Mouse (Mus musculus) hindbrain, embryonic 12.5 days (tissue): ENCODE measurements at regions not wholly inside any gene's neighbourhood (a gene's known extent, or its start where the extent isn't known, plus 50 kb on each side); places are given as distances from the start of the nearest gene placed in this dataset.

Experiments
- ATAC-seq: fragments of 200-750 bp; cut with Nextera tagmentation; 2 replicates; pipeline ENCODE4 v1.8.0; 2017; ENCODE audit warnings: moderate TSS enrichment; ENCODE audit not compliant: low FRiP score
- H3K27ac ChIP-seq: fragments of 300-500 bp; sonication (generic); 2 replicates; pipeline ENCODE4 v1.5.1; 2016; ENCODE audit warnings: mild to moderate bottlenecking
- H3K27me3 ChIP-seq: fragments of 300-500 bp; sonication (generic); 2 replicates; pipeline ENCODE4 v1.6.1; 2016; ENCODE audit warnings: mild to moderate bottlenecking
- H3K36me3 ChIP-seq: fragments of 300-500 bp; sonication (generic); 2 replicates; pipeline ENCODE4 v1.6.1; 2016; ENCODE audit warnings: mild to moderate bottlenecking
- H3K4me1 ChIP-seq: fragments of 300-500 bp; sonication (generic); 2 replicates; pipeline ENCODE4 v1.6.1; 2016
- H3K4me2 ChIP-seq: fragments of 300-500 bp; sonication (generic); replicated peaks from 2 replicates; pipeline ENCODE4 v1.6.1; 2016; ENCODE audit warnings: mild to moderate bottlenecking
- H3K4me3 ChIP-seq: fragments of 300-500 bp; sonication (generic); 2 replicates; pipeline ENCODE4 v1.5.1; 2016; ENCODE audit warnings: mild to moderate bottlenecking
- H3K9ac ChIP-seq: fragments of 300-500 bp; sonication (generic); 2 replicates; pipeline ENCODE4 v1.6.1; 2016; ENCODE audit warnings: mild to moderate bottlenecking, moderate library complexity
- H3K9me3 ChIP-seq: fragments of 300-500 bp; sonication (generic); replicated peaks from 2 replicates; pipeline ENCODE4 v1.6.1; 2016; ENCODE audit warnings: mild to moderate bottlenecking
- WGBS: fragments of 180-500 bp; shearing (Covaris S2); methylation state at CpG from one replicate; pipeline ENCODE4 v1.1.7; 2016; 5-methylcytosine and 5-hydroxymethylcytosine counted together

- WGBS = 28% methylated on average over 8 of the region's 8 CpGs
- Histone ChIP-seq H3K4me1 (peaks cover 9% of the 10 kb centered on the region), H3K9ac (no peak overlapping the region), H3K4me2 (no peak overlapping the region), H3K27me3 (no peaks in the 10 kb centered on the region), H3K4me3 (no peak overlapping the region), H3K27ac (no peak overlapping the region), H3K36me3 (no peaks in the 10 kb centered on the region), H3K9me3 (no peaks in the 10 kb centered on the region)
- ATAC-seq = peak; percentile 50; the same call in 1 of the 2 replicates
Observed at GRCm38 (mm10) chr3:104318911-104319310, 98.7 kb upstream of the Magi3 start.

- H3K9ac ChIP-seq = no peak overlapping the region
- peaks cover 9% of the 10 kb centered on the region for H3K4me1 ChIP-seq
- no peak for ATAC-seq
- H3K27me3 ChIP-seq = no peaks in the 10 kb centered on the region
- no peaks in the 10 kb centered on the region for H3K36me3 ChIP-seq
- WGBS = 81% methylated on average over 4 of the region's 4 CpGs
- no peaks in the 10 kb centered on the region for H3K9me3 ChIP-seq
- H3K4me3 ChIP-seq = no peak overlapping the region
- no peak overlapping the region for H3K4me2 ChIP-seq
- H3K27ac ChIP-seq = no peak overlapping the region
Observed at GRCm38 (mm10) chr3:104317528-104317927, 97.4 kb upstream of the Magi3 start.

GRCm38 (mm10) chr3:104313063-104313462 is 92.9 kb upstream of the Magi3 start:
- ATAC-seq = no peak
- no peaks in the 10 kb centered on the region for H3K4me1 ChIP-seq
- H3K27ac ChIP-seq = no peak overlapping the region
- H3K4me3 ChIP-seq = no peak overlapping the region
- H3K9me3 ChIP-seq = no peaks in the 10 kb centered on the region
- 84% methylated on average over 4 of the region's 4 CpGs for WGBS
- no peak overlapping the region for H3K9ac ChIP-seq
- H3K4me2 ChIP-seq = no peak overlapping the region
- no peaks in the 10 kb centered on the region for H3K36me3 ChIP-seq
- no peaks in the 10 kb centered on the region for H3K27me3 ChIP-seq

- Histone ChIP-seq H3K4me3 (no peak overlapping the region), H3K9ac (no peak overlapping the region), H3K4me2 (no peak overlapping the region), H3K27ac (no peak overlapping the region), H3K4me1 (no peaks in the 10 kb centered on the region), H3K9me3 (no peaks in the 10 kb centered on the region), H3K36me3 (no peaks in the 10 kb centered on the region), H3K27me3 (no peaks in the 10 kb centered on the region)
- no peak for ATAC-seq
- WGBS = 86% methylated on average over 1 of the region's 1 CpGs
Observed at GRCm38 (mm10) chr3:104306961-104307360, 86.8 kb upstream of the Magi3 start.

DNA sequence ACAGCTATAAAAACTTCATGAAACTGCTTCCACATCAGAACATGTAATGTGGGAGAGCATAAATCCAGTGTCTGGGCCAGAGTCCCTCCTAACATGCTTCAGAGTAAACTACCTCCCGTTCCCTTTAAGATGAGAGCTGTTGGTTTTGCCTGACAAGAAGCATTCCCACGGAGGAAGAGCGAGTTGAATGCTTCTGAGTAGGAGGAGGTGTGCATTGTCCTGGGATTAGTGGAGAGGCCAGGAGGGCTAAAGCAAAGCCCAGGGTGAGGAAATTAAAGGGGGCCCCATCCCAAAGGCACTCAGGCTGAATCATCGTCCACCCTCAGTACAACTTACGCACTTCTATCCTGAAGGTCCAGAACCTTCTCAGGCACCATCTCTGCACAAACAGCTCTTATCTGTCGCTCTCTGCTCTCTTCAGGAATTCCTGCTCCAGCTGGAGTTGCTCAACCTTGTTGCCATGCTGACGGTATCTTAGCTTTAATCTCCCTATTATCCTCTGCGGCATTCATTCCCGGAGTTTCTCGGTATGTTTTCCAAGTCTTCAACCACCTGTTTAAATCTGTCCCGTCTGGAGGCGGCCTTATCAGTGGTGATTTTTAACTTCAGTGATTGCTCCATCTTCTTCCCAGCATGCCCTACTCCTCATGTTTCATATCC is 85.9 kb upstream of the Magi3 start:
- WGBS = 41% methylated on average over 12 of the region's 12 CpGs
- H3K9ac ChIP-seq = no peak overlapping the region
- no peak overlapping the region for H3K4me3 ChIP-seq
- no peaks in the 10 kb centered on the region for H3K27me3 ChIP-seq
- no peaks in the 10 kb centered on the region for H3K4me1 ChIP-seq
- no peak for ATAC-seq
- no peak overlapping the region for H3K4me2 ChIP-seq
- no peak overlapping the region for H3K27ac ChIP-seq
- H3K9me3 ChIP-seq = no peaks in the 10 kb centered on the region
- no peaks in the 10 kb centered on the region for H3K36me3 ChIP-seq

GRCm38 (mm10) chr3:104303577-104303976 is 83.4 kb upstream of the Magi3 start:
- WGBS = 81% methylated on average over 7 of the region's 7 CpGs
- Histone ChIP-seq H3K4me2 (no peak overlapping the region), H3K36me3 (no peaks in the 10 kb centered on the region), H3K4me1 (no peaks in the 10 kb centered on the region; the same call in 1 of the 2 replicates), H3K9ac (no peak overlapping the region), H3K27me3 (no peaks in the 10 kb centered on the region), H3K4me3 (no peak overlapping the region), H3K27ac (no peak overlapping the region), H3K9me3 (no peaks in the 10 kb centered on the region)
- no peak for ATAC-seq

- Histone ChIP-seq H3K27me3 (no peaks in the 10 kb centered on the region), H3K9me3 (no peaks in the 10 kb centered on the region), H3K27ac (0 out of 2 replicates have a peak overlapping the region, but pooled peaks have one; percentile 64), H3K4me3 (no peak overlapping the region), H3K4me1 (no peaks in the 10 kb centered on the region; the same call in 1 of the 2 replicates), H3K4me2 (no peak overlapping the region), H3K9ac (no peak overlapping the region), H3K36me3 (no peaks in the 10 kb centered on the region)
- peak; percentile 40; the same call in 1 of the 2 replicates for ATAC-seq
- 82% methylated on average over 5 of the region's 5 CpGs for WGBS
Observed at GRCm38 (mm10) chr3:104300201-104300600, 80.0 kb upstream of the Magi3 start.

GRCm38 (mm10) chr3:104298878-104299277 is 78.7 kb upstream of the Magi3 start:
- Histone ChIP-seq H3K4me1 (peaks cover 4% of the 10 kb centered on the region), H3K9me3 (no peaks in the 10 kb centered on the region), H3K4me2 (no peak overlapping the region), H3K9ac (no peak overlapping the region), H3K27ac (no peak overlapping the region), H3K27me3 (no peaks in the 10 kb centered on the region), H3K36me3 (no peaks in the 10 kb centered on the region), H3K4me3 (no peak overlapping the region)
- ATAC-seq = peak; percentile 48; the same call in 1 of the 2 replicates
- WGBS = 30% methylated on average over 4 of the region's 4 CpGs

- Histone ChIP-seq H3K4me2 (no peak overlapping the region), H3K4me1 (peaks cover 4% of the 10 kb centered on the region), H3K36me3 (no peaks in the 10 kb centered on the region), H3K27me3 (no peaks in the 10 kb centered on the region), H3K9ac (no peak overlapping the region), H3K27ac (no peak overlapping the region), H3K9me3 (no peaks in the 10 kb centered on the region), H3K4me3 (no peak overlapping the region)
- WGBS = 78% methylated on average over 2 of the region's 2 CpGs
- no peak for ATAC-seq
Observed at GRCm38 (mm10) chr3:104298409-104298808, 78.2 kb upstream of the Magi3 start.

DNA sequence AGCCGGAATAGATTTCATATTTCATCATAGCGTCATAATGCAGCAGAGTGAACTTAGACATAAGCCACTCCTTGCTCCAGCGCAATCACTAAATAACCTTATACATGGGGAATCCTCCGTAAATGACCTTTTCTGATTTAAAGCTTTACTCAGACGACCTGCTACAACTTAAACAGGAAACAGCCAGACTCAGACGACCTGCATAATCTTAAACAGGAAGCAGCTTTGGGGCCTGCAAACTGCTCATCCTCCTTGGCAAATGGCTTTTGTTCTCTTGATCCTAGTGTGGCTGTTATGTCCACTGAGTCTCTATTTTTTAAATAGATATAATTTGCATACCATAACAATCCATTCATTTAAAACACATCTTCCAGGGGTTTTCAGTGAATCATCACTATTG is 76.9 kb upstream of the Magi3 start:
- H3K4me3 ChIP-seq = no peak overlapping the region
- peaks cover 4% of the 10 kb centered on the region for H3K4me1 ChIP-seq
- ATAC-seq = no peak
- no peaks in the 10 kb centered on the region for H3K36me3 ChIP-seq
- no peak overlapping the region for H3K4me2 ChIP-seq
- WGBS = 74% methylated on average over 6 of the region's 6 CpGs
- no peak overlapping the region for H3K27ac ChIP-seq
- no peaks in the 10 kb centered on the region for H3K27me3 ChIP-seq
- H3K9me3 ChIP-seq = no peaks in the 10 kb centered on the region
- no peak overlapping the region for H3K9ac ChIP-seq

DNA sequence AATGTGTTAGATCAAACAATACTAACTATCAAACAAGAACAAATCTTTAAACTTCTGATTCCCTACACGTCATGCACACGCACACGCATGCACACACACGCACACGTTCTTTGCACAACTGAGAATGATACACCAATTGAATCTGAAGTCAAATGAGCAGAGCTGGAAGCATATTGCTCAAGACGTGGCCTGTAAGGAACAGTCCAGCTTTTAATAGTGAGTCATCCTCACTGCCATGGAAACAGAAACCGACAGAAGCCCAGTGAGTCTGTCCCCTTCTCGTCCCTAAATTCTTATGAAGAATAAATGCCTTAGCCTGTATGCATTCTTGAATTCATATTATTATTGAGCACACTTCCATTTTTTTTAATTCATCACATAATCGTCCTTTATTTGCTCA is 75.7 kb upstream of the Magi3 start:
- peaks cover 4% of the 10 kb centered on the region for H3K4me1 ChIP-seq
- no peak for ATAC-seq
- no peak overlapping the region for H3K27ac ChIP-seq
- H3K4me3 ChIP-seq = no peak overlapping the region
- no peaks in the 10 kb centered on the region for H3K9me3 ChIP-seq
- H3K36me3 ChIP-seq = no peaks in the 10 kb centered on the region
- WGBS = 77% methylated on average over 9 of the region's 9 CpGs
- H3K4me2 ChIP-seq = no peak overlapping the region
- H3K27me3 ChIP-seq = no peaks in the 10 kb centered on the region
- no peak overlapping the region for H3K9ac ChIP-seq

DNA sequence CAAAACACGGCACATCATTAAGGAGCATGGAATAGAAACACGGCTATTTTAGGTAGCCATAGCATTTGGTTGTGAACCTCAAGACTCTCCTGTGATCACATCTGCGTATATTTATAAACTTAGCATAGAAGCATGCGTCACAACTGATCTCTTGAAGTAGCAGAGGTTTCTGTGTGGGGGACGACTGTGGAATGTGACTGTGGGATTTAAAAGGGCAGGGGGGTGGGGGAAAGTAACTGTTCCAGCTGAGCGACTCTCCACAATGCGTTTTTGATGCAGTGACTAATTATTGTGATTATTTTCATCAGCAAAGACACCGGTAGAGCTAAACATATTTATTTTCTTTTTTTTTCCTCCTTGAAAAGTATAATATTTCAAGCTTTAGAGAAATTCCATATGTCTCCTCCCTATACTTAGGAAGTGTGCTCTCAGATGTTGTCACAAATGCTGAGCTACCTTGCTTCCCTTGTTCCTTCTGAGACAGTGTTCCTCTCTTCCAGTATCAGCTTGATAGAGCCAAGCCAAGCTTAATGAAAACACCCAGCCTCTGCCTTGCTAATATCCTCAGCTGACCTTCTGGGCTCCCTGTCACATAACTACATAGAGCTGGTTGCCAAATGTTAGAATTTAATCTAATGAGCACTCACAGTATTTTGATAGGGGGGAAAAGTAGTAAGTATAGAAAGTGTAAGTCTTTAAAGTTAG is 75.0 kb upstream of the Magi3 start:
- no peak for ATAC-seq
- 43% methylated on average over 8 of the region's 8 CpGs for WGBS
- no peak overlapping the region for H3K4me2 ChIP-seq
- no peak overlapping the region for H3K4me3 ChIP-seq
- H3K4me1 ChIP-seq = peaks cover 4% of the 10 kb centered on the region
- no peak overlapping the region for H3K9ac ChIP-seq
- no peaks in the 10 kb centered on the region for H3K9me3 ChIP-seq
- no peaks in the 10 kb centered on the region for H3K27me3 ChIP-seq
- no peaks in the 10 kb centered on the region for H3K36me3 ChIP-seq
- H3K27ac ChIP-seq = no peak overlapping the region

- H3K4me2 ChIP-seq = no peak overlapping the region
- no peaks in the 10 kb centered on the region for H3K9me3 ChIP-seq
- no peak overlapping the region for H3K4me3 ChIP-seq
- H3K9ac ChIP-seq = no peak overlapping the region
- no peaks in the 10 kb centered on the region for H3K27me3 ChIP-seq
- 62% methylated on average over 3 of the region's 3 CpGs for WGBS
- H3K36me3 ChIP-seq = no peaks in the 10 kb centered on the region
- ATAC-seq = no peak
- no peak overlapping the region for H3K27ac ChIP-seq
- peaks cover 4% of the 10 kb centered on the region for H3K4me1 ChIP-seq
Observed at GRCm38 (mm10) chr3:104293869-104294268, 73.7 kb upstream of the Magi3 start.
